Mouse (Mus musculus) myocyte (in vitro differentiated cells): Measurements from ENCODE around the gene Hnrnpa1. TPM values are rescaled to one million over a fixed set of nuclear protein-coding genes. Genes with fewer than 3 reads are reported as not detected.
"Not testable (repeated sequence)": the region's sequence is repeated elsewhere in the genome, so short reads cannot be mapped to it uniquely, and the experiment has no call there.

Experiments
- H3K27me3 ChIP-seq: one replicate; pipeline ENCODE4 v1.6.1; 2011; ENCODE audit not compliant: control insufficient read depth, insufficient read depth, insufficient read length
- H3K36me3 ChIP-seq: one replicate; pipeline ENCODE4 v1.6.1; 2011; ENCODE audit not compliant: control insufficient read depth, insufficient read depth
- H3K4me2 ChIP-seq: one replicate; pipeline ENCODE4 v1.6.1; 2011; ENCODE audit warnings: low read depth, control low read depth
- H3K4me3 ChIP-seq: one replicate; pipeline ENCODE4 v1.5.1; 2011; ENCODE audit warnings: mild to moderate bottlenecking, control low read depth, moderate library complexity
- H3K79me2 ChIP-seq: one replicate; pipeline ENCODE4 v1.6.1; 2011; ENCODE audit not compliant: control insufficient read depth, insufficient read depth
- H3ac ChIP-seq: one replicate; pipeline ENCODE4 v1.6.1; 2011; ENCODE audit not compliant: control insufficient read depth, insufficient read length
- CEBPB ChIP-seq: IDR thresholded peaks from 2 replicates; pipeline ENCODE4 v1.6.1; 2011; ENCODE audit warnings: mild to moderate bottlenecking, moderate library complexity; ENCODE audit not compliant: poor library complexity, insufficient read depth, severe bottlenecking
- E2F4 ChIP-seq: IDR thresholded peaks from one replicate; pipeline ENCODE4 v1.6.1; 2011; ENCODE audit warnings: mild to moderate bottlenecking, control low read depth, moderate library complexity; ENCODE audit not compliant: insufficient read depth
- MAX ChIP-seq: IDR thresholded peaks from one replicate; pipeline ENCODE4 v1.6.1; 2011; ENCODE audit warnings: low read depth, mild to moderate bottlenecking, control low read depth
- MYOD1 ChIP-seq, 3 experiments: IDR thresholded peaks; one replicate each; pipeline ENCODE4 v1.6.1; 2011; ENCODE audit warnings: control low read depth in 2 of 3, low read depth in 2 of 3, mild to moderate bottlenecking in 2 of 3, moderate library complexity in 1 of 3; ENCODE audit not compliant: insufficient read length in 2 of 3, control insufficient read depth in 1 of 3
- MYOG ChIP-seq, 3 experiments: IDR thresholded peaks; one replicate each; pipeline ENCODE4 v1.6.1; 2011; ENCODE audit warnings: control low read depth in 2 of 3, low read depth in 2 of 3, mild to moderate bottlenecking in 2 of 3; ENCODE audit not compliant: insufficient read length in 2 of 3, control insufficient read depth in 1 of 3, insufficient read depth in 1 of 3
- POLR2A ChIP-seq: IDR thresholded peaks from one replicate; pipeline ENCODE4 v1.6.1; 2011; ENCODE audit warnings: low read depth, mild to moderate bottlenecking, control low read depth, moderate library complexity; ENCODE audit not compliant: insufficient read length
- POLR2AphosphoS2 ChIP-seq: IDR thresholded peaks from one replicate; pipeline ENCODE4 v1.6.1; 2011; ENCODE audit warnings: low read depth, control low read depth; ENCODE audit not compliant: insufficient read length
- REST ChIP-seq: IDR thresholded peaks from one replicate; pipeline ENCODE4 v1.6.1; 2011; ENCODE audit warnings: mild to moderate bottlenecking, control low read depth, moderate library complexity; ENCODE audit not compliant: insufficient read depth, insufficient read length
- SRF ChIP-seq: IDR thresholded peaks from one replicate; pipeline ENCODE4 v1.6.1; 2011; ENCODE audit warnings: low read depth; ENCODE audit not compliant: control insufficient read depth, insufficient read length
- TCF12 ChIP-seq: IDR thresholded peaks from one replicate; pipeline ENCODE4 v1.6.1; 2011; ENCODE audit warnings: mild to moderate bottlenecking, control low read depth; ENCODE audit not compliant: poor library complexity, insufficient read depth, severe bottlenecking
- TCF3 ChIP-seq: IDR thresholded peaks from one replicate; pipeline ENCODE4 v1.6.1; 2011; ENCODE audit warnings: low read depth, control low read depth; ENCODE audit not compliant: insufficient read length
- USF1 ChIP-seq: IDR thresholded peaks from one replicate; pipeline ENCODE4 v1.6.1; 2011; ENCODE audit warnings: low read depth, mild to moderate bottlenecking, control low read depth, moderate library complexity
- polyA plus RNA-seq: library from polyadenylated mRNA; unstranded; fragments of >200 nt; fragmentation: generic; extraction: Trizol; gene quantifications from one replicate; pipeline ENCODE4 v1.2.1, GENCODE M21; 2012; ENCODE audit warnings: missing spikeins

Hnrnpa1 gene
- polyA plus RNA-seq, 1 experiment: 285 TPM

DNA sequence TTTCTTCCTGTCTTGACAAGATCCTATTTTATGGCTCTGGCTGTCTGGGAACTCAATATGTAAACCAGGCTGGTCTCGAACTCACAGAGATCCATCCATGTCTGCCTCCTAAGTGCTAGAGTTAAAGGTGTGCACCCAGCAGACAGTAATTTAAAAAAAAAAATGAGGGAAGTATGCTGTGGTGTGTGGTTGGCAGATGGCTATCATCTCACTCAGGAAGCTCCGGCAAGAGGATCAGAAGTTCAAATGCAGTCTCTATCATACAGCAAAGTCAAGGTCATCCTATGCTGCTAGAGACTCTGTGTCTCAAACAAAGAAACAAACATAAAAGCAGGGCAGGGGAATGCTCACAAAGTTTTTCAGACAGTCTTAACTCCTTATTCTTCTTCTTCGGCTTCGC lies 28.7 kb downstream of the Hnrnpa1 start:
- Histone ChIP-seq H3ac (no peak overlapping the region), H3K27me3 (no peaks in the 10 kb centered on the region), H3K79me2 (peaks cover 12% of the 10 kb centered on the region), H3K4me2 (no peak overlapping the region), H3K36me3 (no peaks in the 10 kb centered on the region), H3K4me3 (no peak overlapping the region)
- no peak for TF ChIP-seq CEBPB

DNA sequence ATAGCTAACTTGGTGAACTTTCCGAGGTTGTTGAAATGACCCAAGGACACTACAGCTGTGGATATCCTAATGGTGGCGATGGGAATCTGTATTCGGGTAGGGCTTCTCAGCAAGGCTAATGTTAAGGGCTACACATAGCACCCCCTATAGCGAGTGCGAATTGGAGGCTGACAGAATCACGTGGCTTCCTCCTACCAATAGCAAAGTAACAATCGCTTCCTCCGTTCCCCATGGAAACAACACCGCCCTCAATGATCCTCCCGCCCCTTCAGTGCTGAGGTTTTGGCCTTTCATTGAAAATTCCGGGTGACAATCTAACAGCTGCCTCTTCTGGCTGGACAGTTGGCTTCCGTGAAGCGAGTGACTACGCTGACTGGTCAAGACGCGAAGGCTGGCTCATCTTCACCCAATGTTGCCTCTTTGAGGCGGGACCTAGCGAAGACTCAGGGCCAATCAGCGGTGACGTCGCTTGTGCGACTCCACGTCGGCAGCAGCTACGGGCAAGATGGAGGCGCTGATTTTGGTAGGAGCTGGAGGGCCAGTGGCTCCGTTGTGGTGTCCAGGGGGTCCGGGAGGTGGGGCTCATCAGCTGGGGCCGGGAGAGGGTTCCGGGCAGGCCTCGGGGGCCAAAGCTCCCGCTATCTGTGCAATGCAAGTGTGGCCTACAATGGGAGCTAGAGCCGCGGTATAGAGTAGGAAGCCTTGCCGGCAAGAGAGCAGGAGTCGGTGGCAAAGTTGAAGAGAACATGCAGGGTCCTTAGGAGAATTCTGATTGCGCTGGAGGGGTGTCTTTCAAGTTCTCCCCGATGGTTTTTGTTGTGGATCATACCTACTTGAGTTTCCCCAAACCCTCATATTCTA lies 32.4 kb downstream of the Hnrnpa1 start, which contains the start of gene Copz1:
TSS of gene Copz1 (plus strand) at position 296 of the 861 bp plus-strand sequence.
- Histone ChIP-seq H3K79me2 (peaks cover 31% of the 10 kb centered on the region), H3K4me2 (peak within 1 kb of the TSS; percentile 87), H3K27me3 (no peaks in the 10 kb centered on the region), H3K4me3 (peak within 1 kb of the TSS; percentile 59), H3ac (peak within 1 kb of the TSS; percentile 16), H3K36me3 (no peaks in the 10 kb centered on the region)
- peak; percentile 85 for TF ChIP-seq POLR2AphosphoS2
- no peak for TF ChIP-seq MYOD1 (IDR thresholded peaks at IDR 0.05; ENCODE audit: control insufficient read depth in 1 of 3, insufficient read length in 2 of 3, low read depth in 2 of 3)
- TF ChIP-seq CEBPB: no peak
- peak; percentile 89 for TF ChIP-seq POLR2A
- no peak for TF ChIP-seq TCF12
- peak; percentile 99 for TF ChIP-seq USF1
- TF ChIP-seq MYOG (IDR thresholded peaks at IDR 0.05; ENCODE audit: control insufficient read depth in 1 of 3, insufficient read depth in 1 of 3, insufficient read length in 2 of 3, low read depth in 2 of 3): no peak
- TF ChIP-seq SRF: peak; percentile 59

DNA sequence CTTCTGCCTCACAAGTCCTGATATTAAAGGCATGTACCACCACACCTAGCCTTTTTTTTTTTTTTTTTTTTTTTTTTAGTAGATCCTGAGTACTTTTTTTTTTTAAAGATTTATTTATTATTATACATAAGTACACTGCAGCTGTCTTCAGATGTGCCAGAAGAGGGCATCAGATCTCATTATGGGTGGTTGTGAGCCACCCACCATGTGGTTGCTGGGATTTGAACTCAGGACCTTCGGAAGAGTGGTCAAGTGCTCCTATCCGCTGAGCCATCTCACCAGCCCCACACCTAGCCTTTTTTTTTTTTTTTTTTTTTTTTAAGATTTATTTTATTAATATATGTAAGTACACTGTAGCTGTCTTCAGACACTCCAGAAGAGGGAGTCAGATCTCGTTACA lies 35.7 kb downstream of the Hnrnpa1 start:
- H3K4me2 ChIP-seq, H3K36me3 ChIP-seq, H3K4me3 ChIP-seq, H3ac ChIP-seq, H3K27me3 ChIP-seq: not testable (repeated sequence)
- H3K79me2 ChIP-seq: peaks cover 61% of the 10 kb centered on the region

- no peak overlapping the region for H3K4me3 ChIP-seq
- no peak for TF ChIP-seq E2F4
- no peak for TF ChIP-seq MYOG (IDR thresholded peaks at IDR 0.05; ENCODE audit: control insufficient read depth in 1 of 3, insufficient read depth in 1 of 3, insufficient read length in 2 of 3, low read depth in 2 of 3)
- no peak for TF ChIP-seq TCF12
- no peak for TF ChIP-seq REST
- no peak for TF ChIP-seq MAX
- no peak for TF ChIP-seq USF1
- no peak for TF ChIP-seq TCF3
- TF ChIP-seq POLR2A: no peak
- TF ChIP-seq MYOD1 (IDR thresholded peaks at IDR 0.05; ENCODE audit: control insufficient read depth in 1 of 3, insufficient read length in 2 of 3, low read depth in 2 of 3): no peak
- TF ChIP-seq POLR2AphosphoS2: no peak
- TF ChIP-seq CEBPB: no peak
- no peak for TF ChIP-seq SRF
Measured at GRCm38 (mm10) chr15:103277949-103278348, 37.7 kb downstream of the Hnrnpa1 start.

DNA sequence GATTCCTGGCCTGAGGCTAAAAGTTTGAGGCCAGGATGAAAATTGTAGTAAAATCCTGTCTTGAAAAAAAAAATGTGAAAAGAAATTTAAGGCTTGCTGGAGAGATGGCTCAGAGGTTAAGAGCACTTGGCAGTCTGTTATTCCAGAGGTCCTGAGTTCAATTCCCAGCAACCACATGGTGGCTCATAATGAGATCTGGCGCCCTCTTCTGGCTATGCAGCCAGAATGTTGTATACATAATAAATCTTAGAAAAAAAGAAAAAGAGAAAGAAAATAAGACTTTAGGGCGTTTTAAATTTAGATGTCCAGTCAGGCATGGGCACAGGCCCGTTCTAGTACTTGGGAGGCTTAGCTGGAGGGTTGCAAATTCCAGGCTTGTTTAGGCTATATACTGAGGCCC lies 39.5 kb downstream of the Hnrnpa1 start:
- Histone ChIP-seq H3K27me3 (no peaks in the 10 kb centered on the region), H3K79me2 (peaks cover 73% of the 10 kb centered on the region), H3ac (no peak overlapping the region), H3K4me2 (no peak overlapping the region), H3K4me3 (no peak overlapping the region), H3K36me3 (no peaks in the 10 kb centered on the region)
- no peak for TF ChIP-seq MYOG (IDR thresholded peaks at IDR 0.05; ENCODE audit: control insufficient read depth in 1 of 3, insufficient read depth in 1 of 3, insufficient read length in 2 of 3, low read depth in 2 of 3)
- TF ChIP-seq POLR2A: no peak

More at GRCm38 (mm10) chr15:103277949-103278348, 37.7 kb downstream of the Hnrnpa1 start:
- Histone ChIP-seq H3K27me3 (no peaks in the 10 kb centered on the region), H3K36me3 (no peaks in the 10 kb centered on the region), H3K79me2 (peaks cover 74% of the 10 kb centered on the region), H3K4me2 (no peak overlapping the region), H3ac (no peak overlapping the region)
